Mouse (Mus musculus) thymus, adult 2 months (tissue): Measurements from ENCODE around the gene Dlgap1.

ENCODE experiments used
- CTCF ChIP-seq: fragments of 200-500 bp; IDR thresholded peaks from 2 replicates; pipeline ENCODE4 v1.5.1; 2012; ENCODE audit warnings: mild to moderate bottlenecking, control low read depth, low read length, moderate library complexity, borderline replicate concordance; ENCODE audit not compliant: control insufficient read depth, poor library complexity, insufficient read depth; ENCODE audit errors: extremely low read depth
- POLR2A ChIP-seq: fragments of 200-500 bp; IDR thresholded peaks from 2 replicates; pipeline ENCODE4 v1.6.1; 2012; ENCODE audit warnings: mild to moderate bottlenecking, low read length, control low read depth, moderate library complexity; ENCODE audit not compliant: control insufficient read depth, poor library complexity, insufficient read depth; ENCODE audit errors: extremely low read depth

DNA sequence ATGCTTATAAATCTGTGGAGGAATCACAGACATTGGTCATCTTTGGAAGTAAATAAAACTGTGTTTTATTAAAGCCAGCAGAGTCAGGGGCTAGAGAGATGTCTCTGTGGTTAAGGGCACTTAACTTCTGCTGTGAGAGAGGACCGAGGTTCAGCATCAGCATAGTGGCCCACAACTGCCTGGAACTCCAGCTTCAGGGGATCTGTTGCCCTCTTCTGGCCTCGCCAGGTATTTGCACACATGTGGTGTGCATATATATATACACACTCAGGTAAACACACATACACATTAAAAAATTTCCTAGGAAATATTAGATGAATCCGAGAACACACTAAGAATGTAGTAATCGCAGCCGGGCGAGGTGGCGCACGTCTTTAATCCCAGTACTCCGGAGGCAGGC lies 796.5 kb downstream of the Dlgap1 start:
- TF ChIP-seq CTCF (no peak), POLR2A (no peak)
